Mouse (Mus musculus) forebrain, postnatal 0 days (tissue): Measurements from ENCODE around the gene Cenpn. TPM values are rescaled to one million over a fixed set of nuclear protein-coding genes. Genes with fewer than 3 reads are reported as not detected.

ENCODE experiments used
- ATAC-seq: fragments of 200-750 bp; cut with Nextera tagmentation; 2 replicates; pipeline ENCODE4 v1.8.0; 2017; ENCODE audit warnings: mild to moderate bottlenecking, moderate library complexity
- DNase-seq: peaks from one replicate; pipeline ENCODE4 v3.0.0-alpha.2; 2015
- H3K27ac ChIP-seq: fragments of 300-500 bp; sonication (generic); 2 replicates; pipeline ENCODE4 v1.5.1; 2014; ENCODE audit warnings: low read depth, mild to moderate bottlenecking, antibody characterized with exemption, low read length, moderate library complexity, mixed read lengths
- H3K27me3 ChIP-seq: fragments of 300-500 bp; sonication (generic); 2 replicates; pipeline ENCODE4 v1.6.1; 2014; ENCODE audit warnings: mild to moderate bottlenecking, low read length, mixed read lengths; ENCODE audit not compliant: insufficient read depth
- H3K36me3 ChIP-seq: fragments of 300-500 bp; sonication (generic); 2 replicates; pipeline ENCODE4 v1.6.1; 2014; ENCODE audit warnings: mild to moderate bottlenecking, moderate library complexity; ENCODE audit not compliant: insufficient read depth
- H3K4me1 ChIP-seq: fragments of 300-500 bp; sonication (generic); 2 replicates; pipeline ENCODE4 v1.6.1; 2014; ENCODE audit warnings: antibody characterized with exemption; ENCODE audit not compliant: insufficient read depth
- H3K4me2 ChIP-seq: fragments of 300-500 bp; sonication (generic); 2 replicates; pipeline ENCODE4 v1.6.1; 2014; ENCODE audit warnings: low read depth, mild to moderate bottlenecking, moderate library complexity
- H3K4me3 ChIP-seq: fragments of 300-500 bp; sonication (generic); 2 replicates; pipeline ENCODE4 v1.5.1; 2014; ENCODE audit warnings: low read depth, low read length, mixed read lengths
- H3K9ac ChIP-seq: fragments of 300-500 bp; sonication (generic); 2 replicates; pipeline ENCODE4 v1.6.1; 2014; ENCODE audit warnings: mild to moderate bottlenecking
- H3K9me3 ChIP-seq: fragments of 300-500 bp; sonication (generic); 2 replicates; pipeline ENCODE4 v1.6.1; 2016; ENCODE audit warnings: low read length
- CTCF ChIP-seq: sonication (generic); IDR thresholded peaks from 2 replicates; pipeline ENCODE4 v1.5.1; 2016; ENCODE audit warnings: antibody characterized with exemption, control low read depth, low read depth
- WGBS: fragments of 180-500 bp; shearing (Covaris S2); extraction: QIAGEN DNeasy Blood & Tissue Kit; methylation state at CpG from one replicate; pipeline ENCODE4 v1.1.7; 2014; 5-methylcytosine and 5-hydroxymethylcytosine counted together
- polyA plus RNA-seq: library from polyadenylated mRNA; unstranded; fragments of >200 nt; fragmentation: Nextera tagmentation; extraction: Ambion mirVana; gene quantifications from 2 replicates; pipeline ENCODE4 v1.2.1, GENCODE M21; 2015
- total RNA-seq: library from RNA; depleted of rRNA; stranded (reverse); fragments of >200 nt; gene quantifications from 2 replicates; pipeline ENCODE4 v1.2.3, GENCODE M21; 2014; rRNA removed

Gene Cenpn
- total and polyA plus RNA-seq, 2 experiments from 2014 or later: 5.2 to 5.9 TPM

- DNase-seq: no peak
- no peak for TF ChIP-seq CTCF
- ATAC-seq: no peak
- no peak overlapping the region for H3K4me2 ChIP-seq
- H3K27me3 ChIP-seq: no peaks in the 10 kb centered on the region
- H3K27ac ChIP-seq: no peak overlapping the region
- WGBS: 53% methylated on average over 5 of the region's 5 CpGs
- no peaks in the 10 kb centered on the region for H3K9me3 ChIP-seq
- 0 out of 2 replicates have a peak, but pooled peaks cover 2% of the 10 kb centered on the region for H3K4me1 ChIP-seq
- no peak overlapping the region for H3K4me3 ChIP-seq
- H3K9ac ChIP-seq: no peak overlapping the region
- peaks cover 3% of the 10 kb centered on the region for H3K36me3 ChIP-seq
Observed at GRCm38 (mm10) chr8:116975606-116976005, 54.1 kb downstream of the Cenpn start.

GRCm38 (mm10) chr8:116978052-116978451 is 56.5 kb downstream of the Cenpn start:
- H3K27ac ChIP-seq: no peak overlapping the region; the same call in 1 of the 2 replicates
- H3K4me1 ChIP-seq: 0 out of 2 replicates have a peak, but pooled peaks cover 2% of the 10 kb centered on the region
- peak overlapping the region; percentile 75 for H3K4me3 ChIP-seq
- DNase-seq (peak; percentile 37), ATAC-seq (no peak)
- H3K27me3 ChIP-seq: no peaks in the 10 kb centered on the region
- peak overlapping the region; percentile 50 for H3K9ac ChIP-seq
- TF ChIP-seq CTCF: no peak
- peak overlapping the region; percentile 74 for H3K4me2 ChIP-seq
- no peaks in the 10 kb centered on the region for H3K36me3 ChIP-seq
- WGBS: 24% methylated on average over 8 of the region's 8 CpGs
- H3K9me3 ChIP-seq: no peaks in the 10 kb centered on the region

- Histone ChIP-seq H3K36me3 (no peaks in the 10 kb centered on the region), H3K9me3 (no peaks in the 10 kb centered on the region), H3K4me3 (peak within 1 kb of the TSS; percentile 75), H3K27me3 (no peaks in the 10 kb centered on the region), H3K4me1 (0 out of 2 replicates have a peak, but pooled peaks cover 2% of the 10 kb centered on the region), H3K4me2 (peak within 1 kb of the TSS; percentile 74), H3K9ac (peak within 1 kb of the TSS; percentile 50), H3K27ac (peak within 1 kb of the TSS; percentile 35; the same call in 1 of the 2 replicates)
- TF ChIP-seq CTCF: peak; percentile 49
- ATAC-seq: peak; percentile 100
- 1% methylated on average over 46 of the region's 46 CpGs for WGBS
- peak; percentile 99 for DNase-seq
Observed at GRCm38 (mm10) chr8:116978631-116979256, 57.2 kb downstream of the Cenpn start, which contains the start of gene 1700030J22Rik. 1700030J22Rik (minus strand) TSS chr8:116978959.

DNA sequence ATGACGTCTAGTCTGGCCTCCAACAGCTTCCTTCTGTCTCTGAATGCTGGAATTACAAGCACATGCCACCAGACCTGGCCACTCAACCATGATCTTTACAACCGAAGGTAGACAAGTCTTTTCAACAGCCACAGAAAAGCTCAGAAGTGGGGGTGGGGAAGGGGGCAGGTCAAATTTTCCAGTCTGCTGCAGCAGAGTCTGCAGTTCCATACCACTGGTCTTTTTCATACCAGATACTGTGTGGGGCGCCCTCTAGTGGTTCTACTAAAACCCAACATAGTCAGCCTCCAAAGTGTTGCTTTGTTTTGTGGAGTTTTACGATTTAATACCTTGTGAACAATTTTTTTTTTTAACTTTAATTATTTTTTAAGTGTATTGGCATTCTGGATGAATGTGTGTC is 58.6 kb downstream of the Cenpn start:
- ATAC-seq (no peak), DNase-seq (peak; percentile 80)
- peak; percentile 74 for TF ChIP-seq CTCF

DNA sequence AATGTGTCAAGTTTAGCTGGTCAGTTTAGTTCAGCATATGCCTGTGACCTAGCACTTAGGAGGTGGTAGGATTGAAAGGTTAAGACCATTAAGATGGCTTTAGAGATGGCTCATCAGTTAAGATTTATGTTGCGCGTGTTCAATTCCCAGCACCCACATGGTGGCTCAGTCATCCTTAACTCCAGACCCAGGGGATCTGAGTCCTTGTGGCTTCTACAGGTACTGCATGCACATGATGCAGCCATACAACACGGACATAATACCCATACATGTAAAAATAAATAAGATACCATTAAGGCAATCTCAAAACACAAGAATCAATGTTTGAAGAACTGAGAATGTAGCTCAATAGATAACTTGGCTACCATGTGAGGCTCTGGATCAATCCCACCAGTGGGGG is 68.3 kb downstream of the Cenpn start:
- Histone ChIP-seq H3K9ac (no peak overlapping the region), H3K27ac (no peak overlapping the region)
- 95% methylated on average over 3 of the region's 3 CpGs for WGBS

More for the DNA sequence above, 58.6 kb downstream of the Cenpn start:
- no peak overlapping the region for H3K4me2 ChIP-seq
- H3K9ac ChIP-seq: no peak overlapping the region
- no peaks in the 10 kb centered on the region; the same call in 1 of the 2 replicates for H3K36me3 ChIP-seq
- H3K27ac ChIP-seq: no peak overlapping the region
- 0 out of 2 replicates have a peak, but pooled peaks cover 2% of the 10 kb centered on the region for H3K4me1 ChIP-seq
- no peaks in the 10 kb centered on the region for H3K9me3 ChIP-seq
- H3K4me3 ChIP-seq: no peak overlapping the region
- no peaks in the 10 kb centered on the region for H3K27me3 ChIP-seq
- WGBS: 7% methylated on average over 4 of the region's 4 CpGs

More for the DNA sequence above, 68.3 kb downstream of the Cenpn start:
- no peak overlapping the region for H3K4me3 ChIP-seq
- TF ChIP-seq CTCF: no peak
- H3K4me2 ChIP-seq: no peak overlapping the region
- no peak for ATAC-seq
- peaks cover 9% of the 10 kb centered on the region; the same call in 1 of the 2 replicates for H3K4me1 ChIP-seq
- no peaks in the 10 kb centered on the region for H3K36me3 ChIP-seq
- DNase-seq: no peak
- H3K27me3 ChIP-seq: no peaks in the 10 kb centered on the region
- H3K9me3 ChIP-seq: no peaks in the 10 kb centered on the region

Other genes with a start within 250 kb of the Cenpn start
- 5.3 and 10.8 TPM in 2 replicates for gene Cdyl2, start 188.7 kb upstream of the Cenpn start, total RNA-seq
- gene Cdyl2, start 188.7 kb upstream of the Cenpn start, polyA plus RNA-seq: 7.8 and 11.9 TPM in 2 replicates
- gene Cmc2, start 275 bp upstream of the Cenpn start, total RNA-seq: 6.9 and 9.5 TPM in 2 replicates
- gene Cmc2, start 275 bp upstream of the Cenpn start, polyA plus RNA-seq: 26.8 and 27.9 TPM in 2 replicates
- 24.9 and 39.4 TPM in 2 replicates for gene Atmin, start 21.7 kb downstream of the Cenpn start, total RNA-seq
- 15.1 and 18.8 TPM in 2 replicates for gene Atmin, start 21.7 kb downstream of the Cenpn start, polyA plus RNA-seq
- gene 1700030J22Rik, start 57.2 kb downstream of the Cenpn start, total RNA-seq: 7.8 and 7.9 TPM in 2 replicates
- 4.3 and 6.5 TPM in 2 replicates for gene 1700030J22Rik, start 57.2 kb downstream of the Cenpn start, polyA plus RNA-seq
- 50.2 and 58.5 TPM in 2 replicates for gene Gcsh, start 71.8 kb downstream of the Cenpn start, total RNA-seq
- 87.0 and 92.0 TPM in 2 replicates for gene Gcsh, start 71.8 kb downstream of the Cenpn start, polyA plus RNA-seq
- gene Pkd1l2, start 160.7 kb downstream of the Cenpn start, total RNA-seq: not detected in 2 replicates
- 0.06 TPM in 1 of 2 replicates, not detected in the other for gene Pkd1l2, start 160.7 kb downstream of the Cenpn start, polyA plus RNA-seq
- not detected in 2 replicates for gene Bco1, start 174.1 kb downstream of the Cenpn start, total RNA-seq
- gene Bco1, start 174.1 kb downstream of the Cenpn start, polyA plus RNA-seq: 0.31 TPM in 1 of 2 replicates, not detected in the other
- gene Gan, start 236.4 kb downstream of the Cenpn start, total RNA-seq: 9.4 and 13.6 TPM in 2 replicates
- gene Gan, start 236.4 kb downstream of the Cenpn start, polyA plus RNA-seq: 3.2 and 4.8 TPM in 2 replicates